Mouse (Mus musculus) heart, adult 8-10 months (tissue): Measurements from ENCODE around the gene Klk1b3. TPM values are rescaled to one million over a fixed set of nuclear protein-coding genes. Genes with fewer than 3 reads are reported as not detected.

Experiments
- total RNA-seq, 4 experiments: library from RNA; stranded (reverse); gene quantifications; 2 replicates each; pipeline ENCODE4 v1.2.4; 2022

Klk1b3 gene
- total RNA-seq, 4 experiments from 2014 or later = not detected

Other genes starting within 250 kb of the Klk1b3 start
- not detected for gene Klk1b8, start 247.5 kb upstream of the Klk1b3 start, total RNA-seq
- gene Klk1b1, start 231.4 kb upstream of the Klk1b3 start, total RNA-seq = not detected
- gene Klk1b9, start 222.1 kb upstream of the Klk1b3 start, total RNA-seq = not detected
- gene Klk1b11, start 202.3 kb upstream of the Klk1b3 start, total RNA-seq = not detected
- gene Klk1b26, start 186.0 kb upstream of the Klk1b3 start, total RNA-seq = 1 to 10 TPM; 1.7 to 7.4 (median 4.1) TPM
- not detected for gene Klk1b27, start 145.9 kb upstream of the Klk1b3 start, total RNA-seq
- not detected for gene Klk1b21, start 95.9 kb upstream of the Klk1b3 start, total RNA-seq
- not detected for gene Klk1b22, start 85.5 kb upstream of the Klk1b3 start, total RNA-seq
- not detected for gene Klk1b16, start 61.4 kb upstream of the Klk1b3 start, total RNA-seq
- gene Klk1b24, start 10.0 kb upstream of the Klk1b3 start, total RNA-seq = not detected
- not detected for gene Klk1b4, start 9.2 kb downstream of the Klk1b3 start, total RNA-seq
- gene Klk1b5, start 17.8 kb downstream of the Klk1b3 start, total RNA-seq = not detected
- gene Klk1, start 27.2 kb downstream of the Klk1b3 start, total RNA-seq = under 1 TPM in 2 of 4 experiments, not detected in 2; 0.47 to 0.57 TPM
- not detected for gene Gm36864, start 38.0 kb downstream of the Klk1b3 start, total RNA-seq
- under 1 TPM; 0.31 to 0.98 (median 0.74) TPM for gene 1700028J19Rik, start 48.5 kb downstream of the Klk1b3 start, total RNA-seq
- 10 to 100 TPM in 3 of 4 experiments, 1 to 10 TPM in 1; 8.9 to 18.2 (median 13.7) TPM for gene 2410002F23Rik, start 48.5 kb downstream of the Klk1b3 start, total RNA-seq
- not detected for gene Acp4, start 59.2 kb downstream of the Klk1b3 start, total RNA-seq
- not detected for gene Gm15517, start 63.3 kb downstream of the Klk1b3 start, total RNA-seq
- 1 to 10 TPM in 1 of 4 experiments, under 1 TPM in 3; 0.41 to 1.2 (median 0.67) TPM for gene Clec11a, start 108.7 kb downstream of the Klk1b3 start, total RNA-seq
- 1 to 10 TPM; 1.8 to 4.7 (median 3.3) TPM for gene Shank1, start 112.1 kb downstream of the Klk1b3 start, total RNA-seq
- 1 to 10 TPM; 2.4 to 3.7 (median 3.1) TPM for gene Syt3, start 185.9 kb downstream of the Klk1b3 start, total RNA-seq
- under 1 TPM in 1 of 4 experiments, not detected in 3; 0.46 TPM for gene 1700008O03Rik, start 187.6 kb downstream of the Klk1b3 start, total RNA-seq
- gene Lrrc4b, start 230.8 kb downstream of the Klk1b3 start, total RNA-seq = 10 to 100 TPM; 33.5 to 37.9 (median 36.4) TPM